Mouse (Mus musculus) heart, embryonic 14.5 days (tissue): Measurements from ENCODE around the gene Urb2. TPM values are rescaled to one million over a fixed set of nuclear protein-coding genes. Genes with fewer than 3 reads are reported as not detected.
A peak's percentile ranks its signal among the peaks of the same experiment; 100 is the strongest.

Experiments
- ATAC-seq: fragments of 200-750 bp; cut with Nextera tagmentation; 2 replicates; pipeline ENCODE4 v1.8.0; 2017; ENCODE audit warnings: low read depth, moderate TSS enrichment; ENCODE audit not compliant: insufficient number of reproducible peaks, insufficient read depth, low FRiP score
- H3K27ac ChIP-seq, 2 experiments: fragments of 200-500 bp in 1 of 2; fragments of 300-500 bp in 1 of 2; sonication (generic) in 1 of 2; replicated peaks in 1 of 2; 2 replicates each; pipeline ENCODE4 v1.5.1; 2012 to 2014; ENCODE audit warnings: low read depth in 2 of 2, low read length in 2 of 2, control low read depth in 1 of 2, mild to moderate bottlenecking in 1 of 2, mixed read lengths in 1 of 2; ENCODE audit not compliant: control insufficient read depth in 1 of 2, insufficient read depth in 1 of 2
- H3K27me3 ChIP-seq: fragments of 300-500 bp; sonication (generic); 2 replicates; pipeline ENCODE4 v1.6.1; 2014; ENCODE audit warnings: mild to moderate bottlenecking, low read length, control low read depth; ENCODE audit not compliant: control insufficient read depth, insufficient read depth
- H3K36me3 ChIP-seq: fragments of 300-500 bp; sonication (generic); 2 replicates; pipeline ENCODE4 v1.6.1; 2014; ENCODE audit warnings: mild to moderate bottlenecking, control low read depth, low read length, mixed read lengths; ENCODE audit not compliant: control insufficient read depth, insufficient read depth
- H3K4me1 ChIP-seq, 2 experiments: fragments of 200-500 bp in 1 of 2; fragments of 300-500 bp in 1 of 2; sonication (generic) in 1 of 2; 2 replicates each; pipeline ENCODE4 v1.6.1; 2012 to 2014; ENCODE audit warnings: low read length in 2 of 2, control low read depth in 1 of 2, mixed read lengths in 1 of 2; ENCODE audit not compliant: control insufficient read depth in 2 of 2, insufficient read depth in 2 of 2
- H3K4me2 ChIP-seq: fragments of 300-500 bp; sonication (generic); 2 replicates; pipeline ENCODE4 v1.6.1; 2014; ENCODE audit warnings: mild to moderate bottlenecking, low read length
- H3K4me3 ChIP-seq, 2 experiments: fragments of 200-500 bp in 1 of 2; fragments of 300-500 bp in 1 of 2; sonication (generic) in 1 of 2; 2 replicates each; pipeline ENCODE4 v1.5.1; 2012 to 2014; ENCODE audit warnings: low read length in 2 of 2, mild to moderate bottlenecking in 2 of 2, control low read depth in 1 of 2, low read depth in 1 of 2, moderate library complexity in 1 of 2; ENCODE audit not compliant: control insufficient read depth in 1 of 2, insufficient read depth in 1 of 2
- H3K9ac ChIP-seq: fragments of 300-500 bp; sonication (generic); 2 replicates; pipeline ENCODE4 v1.6.1; 2014; ENCODE audit warnings: mild to moderate bottlenecking, low read length
- H3K9me3 ChIP-seq: fragments of 300-500 bp; sonication (generic); 2 replicates; pipeline ENCODE4 v1.6.1; 2016; ENCODE audit warnings: low read length, control low read depth; ENCODE audit not compliant: control insufficient read depth
- WGBS: fragments of 180-500 bp; shearing (Covaris S2); extraction: QIAGEN DNeasy Blood & Tissue Kit; methylation state at CpG from one replicate; pipeline ENCODE4 v1.1.7; 2014; 5-methylcytosine and 5-hydroxymethylcytosine counted together
- microRNA counts: library from miRNA; unstranded; fragments of <30 nt; microRNA quantifications from one replicate; lab custom pipeline; 2016
- microRNA-seq: library from miRNA; unstranded; fragments of <30 nt; microRNA quantifications from one replicate; pipeline ENCODE4, GENCODE M21; 2016
- polyA plus RNA-seq: library from polyadenylated mRNA; unstranded; fragments of >200 nt; fragmentation: Nextera tagmentation; extraction: Ambion mirVana; gene quantifications from 2 replicates; pipeline ENCODE4 v1.2.1, GENCODE M21; 2014

The Urb2 gene
- polyA plus RNA-seq, 1 experiment from 2014 or later: 4.4 TPM

- WGBS: 90% methylated on average over 5 of the region's 5 CpGs
- H3K4me1 ChIP-seq: no peaks in the 10 kb centered on the region
- H3K4me2 ChIP-seq: no peak overlapping the region
- H3K4me3 ChIP-seq: no peak overlapping the region
- H3K36me3 ChIP-seq: no peaks in the 10 kb centered on the region
- H3K9me3 ChIP-seq: no peaks in the 10 kb centered on the region; the same call in 1 of the 2 replicates
- no peak overlapping the region for H3K27ac ChIP-seq
- H3K9ac ChIP-seq: no peak overlapping the region
- H3K27me3 ChIP-seq: peaks cover 8% of the 10 kb centered on the region; the same call in 1 of the 2 replicates
- no peak for ATAC-seq
These were observed 69.2 kb downstream of the Urb2 start for GRCm38 (mm10) chr8:124090473-124090872.

MicroRNA genes within 50 kb of the gene (microRNA counts, 519-probe panel; counts per million panel counts)
- 322 counts per million, percentile 70 among the panel's probes with 10 or more counts for microRNA mmu-miR-1967 (lab: Ali Mortazavi, UCI)

Small RNA genes within 50 kb of the gene (microRNA-seq; reads per million reads assigned to microRNA genes)
- gene Mir1967: not detected

Other genes starting within 250 kb of the Urb2 start
- gene Rab4a, start 215.5 kb upstream of the Urb2 start, polyA plus RNA-seq: 31.7 and 34.7 TPM in 2 replicates
- 2.9 and 3.7 TPM in 2 replicates for gene Ccsap, start 161.3 kb upstream of the Urb2 start, polyA plus RNA-seq
- 236 and 241 TPM in 2 replicates for gene Acta1, start 126.8 kb upstream of the Urb2 start, polyA plus RNA-seq
- 24.2 and 24.9 TPM in 2 replicates for gene Nup133, start 72.2 kb upstream of the Urb2 start, polyA plus RNA-seq
- 21.5 and 21.9 TPM in 2 replicates for gene Abcb10, start 38.4 kb upstream of the Urb2 start, polyA plus RNA-seq
- gene Taf5l, start 111 bp upstream of the Urb2 start, polyA plus RNA-seq: 28.5 and 29.7 TPM in 2 replicates
- gene Galnt2, start 209.9 kb downstream of the Urb2 start, polyA plus RNA-seq: 58.5 and 60.5 TPM in 2 replicates